Mouse (Mus musculus): ENCODE data around the gene Elp1. TPM values are rescaled to one million over a fixed set of nuclear protein-coding genes. Genes with fewer than 3 reads are reported as not detected.

Gene Elp1
- polyA plus RNA-seq (2014; fragmentation: Nextera tagmentation; extraction: Ambion mirVana) = 92.8 and 111 TPM in 2 replicates

DNA sequence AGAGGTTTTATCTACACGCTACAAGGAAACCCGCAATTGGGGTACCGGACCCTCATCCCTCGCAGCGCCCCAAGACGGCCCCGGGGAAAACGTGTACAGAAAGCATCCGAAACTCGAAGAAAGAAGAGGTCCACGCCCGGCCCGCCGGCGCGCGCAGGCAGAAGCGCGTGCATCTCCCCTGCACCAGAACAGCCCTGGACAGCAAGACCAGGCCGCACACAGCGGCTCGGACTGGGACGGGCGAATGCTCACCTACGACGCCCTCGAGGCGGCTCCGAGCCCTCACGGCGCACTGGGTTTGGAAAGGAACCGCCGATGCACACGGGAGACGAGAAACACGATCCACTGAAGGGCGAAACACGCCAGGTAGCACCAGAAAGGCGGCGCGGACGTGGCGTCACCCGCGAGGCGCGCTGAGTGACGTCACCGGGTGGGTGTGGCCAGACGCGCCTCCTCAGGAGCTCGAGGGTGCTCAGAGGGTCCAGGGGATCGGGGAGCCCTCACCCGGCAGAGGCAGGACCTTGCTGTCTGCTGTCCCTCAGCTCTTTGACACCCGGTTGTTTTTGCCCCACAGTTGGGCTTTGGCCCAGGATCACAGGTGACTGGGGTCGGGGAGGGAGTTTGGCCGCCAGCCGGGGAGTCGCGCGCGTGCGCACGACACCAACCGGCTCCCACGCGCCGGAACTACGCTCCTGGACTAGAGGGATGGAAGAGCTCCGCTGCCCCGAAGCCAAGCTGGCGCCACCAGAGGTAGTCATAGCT, at the start of gene Elp1, which contains the start of gene Fam206a:
TSS of gene Elp1 (minus strand) at position 425 of the 762 bp plus-strand sequence.
TSS of gene Fam206a (plus strand) at position 439 of the 762 bp plus-strand sequence.
- peaks cover 5% of the 10 kb centered on the region for H3K36me3 ChIP-seq (replicated peaks; ENCODE audit: control insufficient read depth, insufficient read depth, low read depth, low read length)
- H3K9me3 ChIP-seq (replicated peaks; ENCODE audit: control insufficient read depth, low read length) = no peaks in the 10 kb centered on the region
- under 1% methylated on average over 72 of the region's 72 CpGs for WGBS
- ATAC-seq (replicated peaks; ENCODE audit: insufficient number of reproducible peaks, low FRiP score, low TSS enrichment, low read depth) = peak; percentile 96
- peak within 1 kb of the TSS; percentile 65 for H3K27ac ChIP-seq (replicated peaks; ENCODE audit: low read depth, low read length)
- peak; percentile 94 for DNase-seq (ENCODE audit: low spot score)
- H3K4me2 ChIP-seq (ENCODE audit: low read depth, low read length) = peak within 1 kb of the TSS; percentile 69
- H3K4me1 ChIP-seq (ENCODE audit: control insufficient read depth, insufficient read depth, low read length) = peaks cover 3% of the 10 kb centered on the region; the same call in 1 of the 2 replicates
- H3K27me3 ChIP-seq (ENCODE audit: control insufficient read depth, insufficient read depth, low read length) = no peaks in the 10 kb centered on the region
- H3K9ac ChIP-seq (replicated peaks; ENCODE audit: low read length) = peak within 1 kb of the TSS; percentile 88
- H3K4me3 ChIP-seq (ENCODE audit: low read depth, low read length) = peak within 1 kb of the TSS; percentile 80

DNA sequence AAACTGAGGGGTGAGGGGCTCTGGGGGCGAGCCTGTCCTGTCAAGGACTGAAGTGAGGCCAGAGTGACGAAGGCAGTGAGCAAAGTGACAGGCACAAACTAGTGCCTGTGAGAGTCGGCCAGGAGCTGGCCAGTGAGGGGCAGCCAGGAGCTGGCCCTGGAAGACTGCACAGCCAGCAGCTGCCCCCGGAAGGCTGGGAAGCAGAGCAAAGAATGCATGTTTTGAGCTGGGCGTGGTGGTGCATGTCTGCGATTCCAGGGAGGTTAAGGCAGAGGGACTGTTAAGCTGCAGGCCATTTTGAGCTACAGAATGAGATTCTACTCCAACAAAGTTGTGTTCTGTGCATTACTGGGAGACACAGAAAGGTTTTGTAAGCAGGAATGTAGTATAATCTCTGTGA, 48.6 kb upstream of the Elp1 start:
- Histone ChIP-seq H3K4me3 (ENCODE audit: low read depth, low read length) (no peak overlapping the region), H3K4me1 (ENCODE audit: control insufficient read depth, insufficient read depth, low read length) (no peaks in the 10 kb centered on the region), H3K4me2 (ENCODE audit: low read depth, low read length) (no peak overlapping the region), H3K36me3 (replicated peaks; ENCODE audit: control insufficient read depth, insufficient read depth, low read depth, low read length) (no peaks in the 10 kb centered on the region), H3K9ac (replicated peaks; ENCODE audit: low read length) (no peak overlapping the region), H3K27me3 (ENCODE audit: control insufficient read depth, insufficient read depth, low read length) (no peaks in the 10 kb centered on the region), H3K27ac (replicated peaks; ENCODE audit: low read depth, low read length) (no peak overlapping the region), H3K9me3 (replicated peaks; ENCODE audit: control insufficient read depth, low read length) (no peaks in the 10 kb centered on the region)
- DNase-seq (ENCODE audit: low spot score) (peak; percentile 24), ATAC-seq (replicated peaks; ENCODE audit: insufficient number of reproducible peaks, low FRiP score, low TSS enrichment, low read depth) (no peak)
- WGBS = 24% methylated on average over 6 of the region's 6 CpGs

DNA sequence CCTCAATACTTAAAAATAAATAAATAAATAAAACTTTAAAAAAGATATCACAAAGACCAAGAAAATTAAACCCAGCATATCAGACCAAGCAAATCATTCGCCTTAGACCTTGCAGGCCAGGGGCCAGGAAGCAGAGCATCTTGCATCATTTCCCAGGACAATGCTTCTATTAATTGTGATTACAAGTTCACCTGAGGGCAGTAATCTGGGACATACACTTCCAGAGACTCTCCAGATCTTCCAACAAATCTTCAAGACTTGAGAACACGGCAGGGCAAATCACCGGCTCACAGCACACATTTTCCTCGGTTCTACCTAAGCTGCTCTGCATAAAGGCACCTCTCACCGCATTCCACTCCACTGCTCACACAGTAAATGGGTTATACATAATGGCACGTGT, 45.9 kb upstream of the Elp1 start:
- Histone ChIP-seq H3K4me3 (ENCODE audit: low read depth, low read length) (no peak overlapping the region), H3K9me3 (replicated peaks; ENCODE audit: control insufficient read depth, low read length) (no peaks in the 10 kb centered on the region), H3K9ac (replicated peaks; ENCODE audit: low read length) (no peak overlapping the region), H3K36me3 (replicated peaks; ENCODE audit: control insufficient read depth, insufficient read depth, low read depth, low read length) (peaks cover 5% of the 10 kb centered on the region), H3K27me3 (ENCODE audit: control insufficient read depth, insufficient read depth, low read length) (no peaks in the 10 kb centered on the region), H3K4me2 (ENCODE audit: low read depth, low read length) (no peak overlapping the region), H3K27ac (replicated peaks; ENCODE audit: low read depth, low read length) (no peak overlapping the region), H3K4me1 (ENCODE audit: control insufficient read depth, insufficient read depth, low read length) (no peaks in the 10 kb centered on the region)
- ATAC-seq (replicated peaks; ENCODE audit: insufficient number of reproducible peaks, low FRiP score, low TSS enrichment, low read depth) = no peak
- no peak for DNase-seq (ENCODE audit: low spot score)
- 84% methylated on average over 6 of the region's 6 CpGs for WGBS

DNA sequence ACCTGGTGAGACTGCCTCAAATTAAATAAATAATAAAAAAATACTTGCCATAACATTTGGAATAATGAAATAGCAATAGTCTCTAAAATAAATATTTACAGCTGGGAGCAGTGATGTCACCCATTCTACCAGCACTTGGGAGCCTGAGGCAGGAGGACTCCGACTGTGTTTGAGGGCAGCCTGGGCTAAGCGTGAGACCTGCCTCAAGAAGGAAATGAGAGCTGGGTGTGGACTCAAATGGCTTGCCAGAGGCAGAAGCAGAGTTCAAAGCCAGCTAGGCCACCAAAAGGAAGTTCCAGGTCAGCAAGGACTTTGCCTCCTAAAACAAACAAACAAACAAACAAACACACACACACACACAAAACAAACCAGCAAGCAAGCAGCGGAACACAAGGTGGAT, 45.3 kb upstream of the Elp1 start:
- Histone ChIP-seq H3K4me1 (ENCODE audit: control insufficient read depth, insufficient read depth, low read length) (no peaks in the 10 kb centered on the region), H3K27me3 (ENCODE audit: control insufficient read depth, insufficient read depth, low read length) (no peaks in the 10 kb centered on the region), H3K36me3 (replicated peaks; ENCODE audit: control insufficient read depth, insufficient read depth, low read depth, low read length) (peaks cover 5% of the 10 kb centered on the region), H3K9ac (replicated peaks; ENCODE audit: low read length) (no peak overlapping the region), H3K27ac (replicated peaks; ENCODE audit: low read depth, low read length) (no peak overlapping the region), H3K9me3 (replicated peaks; ENCODE audit: control insufficient read depth, low read length) (no peaks in the 10 kb centered on the region), H3K4me3 (ENCODE audit: low read depth, low read length) (no peak overlapping the region), H3K4me2 (ENCODE audit: low read depth, low read length) (no peak overlapping the region)
- WGBS = 85% methylated on average over 3 of the region's 3 CpGs
- DNase-seq (ENCODE audit: low spot score) (no peak), ATAC-seq (replicated peaks; ENCODE audit: insufficient number of reproducible peaks, low FRiP score, low TSS enrichment, low read depth) (no peak)

DNA sequence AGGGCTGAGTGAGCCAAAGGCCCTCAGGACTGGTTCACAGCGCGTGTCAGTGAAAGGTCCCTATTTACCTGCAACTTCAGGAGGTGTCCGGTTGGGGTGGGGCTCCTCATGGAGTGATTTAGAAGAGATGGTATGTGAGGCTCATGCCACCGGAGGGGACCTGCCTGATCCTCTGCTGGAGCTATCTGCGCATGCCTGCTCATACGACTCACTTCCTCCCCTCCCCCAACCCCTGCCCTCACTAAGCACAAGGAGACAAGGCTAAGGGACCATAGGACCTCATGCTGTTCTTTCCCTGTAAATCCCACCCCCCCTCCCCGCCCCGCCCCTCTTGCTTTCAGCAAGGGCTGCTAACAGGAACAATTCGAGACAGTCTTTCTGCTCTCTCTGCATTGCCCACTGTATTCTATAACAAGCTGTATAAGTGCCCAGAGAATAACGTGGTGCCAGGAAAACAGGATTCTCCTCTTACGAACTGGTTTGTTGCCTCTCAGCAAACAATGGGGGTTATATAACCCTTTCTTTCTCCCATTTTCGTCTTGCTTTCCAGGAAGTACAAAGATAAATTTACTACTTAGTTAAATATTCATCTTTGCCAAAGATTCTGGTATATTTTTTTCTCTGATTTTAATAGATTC, 43.9 kb upstream of the Elp1 start:
- H3K4me3 ChIP-seq (ENCODE audit: low read depth, low read length) = no peak overlapping the region
- H3K9me3 ChIP-seq (replicated peaks; ENCODE audit: control insufficient read depth, low read length) = no peaks in the 10 kb centered on the region
- 60% methylated on average over 12 of the region's 12 CpGs for WGBS
- H3K27ac ChIP-seq (replicated peaks; ENCODE audit: low read depth, low read length) = no peak overlapping the region
- H3K4me2 ChIP-seq (ENCODE audit: low read depth, low read length) = no peak overlapping the region
- H3K9ac ChIP-seq (replicated peaks; ENCODE audit: low read length) = no peak overlapping the region
- H3K27me3 ChIP-seq (ENCODE audit: control insufficient read depth, insufficient read depth, low read length) = no peaks in the 10 kb centered on the region
- H3K4me1 ChIP-seq (ENCODE audit: control insufficient read depth, insufficient read depth, low read length) = no peaks in the 10 kb centered on the region
- ATAC-seq (replicated peaks; ENCODE audit: insufficient number of reproducible peaks, low FRiP score, low TSS enrichment, low read depth) (no peak), DNase-seq (ENCODE audit: low spot score) (no peak)
- H3K36me3 ChIP-seq (replicated peaks; ENCODE audit: control insufficient read depth, insufficient read depth, low read depth, low read length) = peaks cover 5% of the 10 kb centered on the region

DNA sequence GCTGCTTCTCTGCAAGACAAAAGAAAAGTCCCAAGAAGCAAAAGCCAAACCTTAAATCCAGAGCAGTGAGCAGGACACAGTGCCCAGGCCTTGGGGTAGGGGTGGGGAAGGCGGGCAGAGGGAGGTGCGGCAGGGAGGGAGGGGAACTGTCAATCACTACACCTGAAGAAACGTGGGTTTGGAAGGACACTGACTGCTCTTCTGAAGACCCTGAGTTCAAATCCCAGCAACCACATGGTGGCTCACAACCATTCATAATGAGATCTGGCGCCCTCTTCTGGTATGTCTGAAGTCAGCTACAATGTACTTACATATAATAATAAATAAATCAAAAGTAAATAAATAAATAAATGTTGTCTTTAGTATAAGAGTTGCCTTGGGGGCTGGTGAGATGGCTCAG, 42.8 kb upstream of the Elp1 start:
- ATAC-seq (replicated peaks; ENCODE audit: insufficient number of reproducible peaks, low FRiP score, low TSS enrichment, low read depth) (no peak), DNase-seq (ENCODE audit: low spot score) (no peak)
- 84% methylated on average over 4 of the region's 4 CpGs for WGBS
- H3K36me3 ChIP-seq (replicated peaks; ENCODE audit: control insufficient read depth, insufficient read depth, low read depth, low read length) = peaks cover 5% of the 10 kb centered on the region
- no peak overlapping the region for H3K9ac ChIP-seq (replicated peaks; ENCODE audit: low read length)
- no peak overlapping the region for H3K4me2 ChIP-seq (ENCODE audit: low read depth, low read length)
- H3K27ac ChIP-seq (replicated peaks; ENCODE audit: low read depth, low read length) = no peak overlapping the region
- H3K4me1 ChIP-seq (ENCODE audit: control insufficient read depth, insufficient read depth, low read length) = no peaks in the 10 kb centered on the region
- H3K4me3 ChIP-seq (ENCODE audit: low read depth, low read length) = no peak overlapping the region
- no peaks in the 10 kb centered on the region for H3K9me3 ChIP-seq (replicated peaks; ENCODE audit: control insufficient read depth, low read length)
- no peaks in the 10 kb centered on the region for H3K27me3 ChIP-seq (ENCODE audit: control insufficient read depth, insufficient read depth, low read length)

DNA sequence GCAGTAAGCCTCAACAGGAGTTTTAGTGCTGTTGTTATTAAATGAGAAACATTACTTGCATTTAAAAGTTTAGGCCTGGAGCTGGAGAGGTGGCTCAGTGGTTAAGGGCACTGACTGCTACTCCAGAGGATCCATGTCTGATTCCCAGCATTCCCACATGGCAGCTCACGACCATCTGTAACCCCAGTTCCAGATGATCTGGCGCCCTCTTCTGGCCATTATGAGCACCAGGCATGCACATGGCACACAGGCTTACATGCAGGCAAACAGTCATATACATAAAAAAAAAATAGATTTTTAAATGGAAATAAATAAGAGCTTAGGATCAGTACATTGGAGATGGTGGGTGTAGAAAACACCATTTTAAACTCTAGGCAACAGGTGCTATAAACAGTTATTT, 41.8 kb upstream of the Elp1 start:
- Histone ChIP-seq H3K36me3 (replicated peaks; ENCODE audit: control insufficient read depth, insufficient read depth, low read depth, low read length) (peaks cover 5% of the 10 kb centered on the region), H3K27me3 (ENCODE audit: control insufficient read depth, insufficient read depth, low read length) (no peaks in the 10 kb centered on the region), H3K9ac (replicated peaks; ENCODE audit: low read length) (no peak overlapping the region), H3K9me3 (replicated peaks; ENCODE audit: control insufficient read depth, low read length) (no peaks in the 10 kb centered on the region), H3K4me2 (ENCODE audit: low read depth, low read length) (no peak overlapping the region), H3K4me3 (ENCODE audit: low read depth, low read length) (no peak overlapping the region), H3K4me1 (ENCODE audit: control insufficient read depth, insufficient read depth, low read length) (no peaks in the 10 kb centered on the region), H3K27ac (replicated peaks; ENCODE audit: low read depth, low read length) (no peak overlapping the region)
- ATAC-seq (replicated peaks; ENCODE audit: insufficient number of reproducible peaks, low FRiP score, low TSS enrichment, low read depth) (no peak), DNase-seq (ENCODE audit: low spot score) (no peak)
- 85% methylated on average over 2 of the region's 2 CpGs for WGBS

DNA sequence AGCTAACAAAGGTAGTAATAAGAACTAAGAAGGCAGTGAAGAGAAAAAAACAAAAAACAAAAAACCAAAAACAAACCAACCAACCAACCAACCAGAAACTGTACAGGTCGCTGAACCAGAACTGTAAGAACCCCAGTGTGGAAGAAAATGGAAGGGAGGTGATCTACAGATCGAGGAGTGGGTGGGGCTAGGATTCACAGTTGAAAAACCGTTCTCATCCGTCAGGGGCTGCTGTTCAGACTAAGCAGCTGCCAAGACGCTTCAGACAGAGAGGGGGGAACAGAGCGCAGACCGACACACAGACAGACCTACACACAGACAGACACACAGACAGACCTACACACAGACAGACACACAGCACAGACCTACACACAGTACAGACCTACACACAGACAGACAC, 40.4 kb upstream of the Elp1 start:
- Histone ChIP-seq H3K27me3 (ENCODE audit: control insufficient read depth, insufficient read depth, low read length) (no peaks in the 10 kb centered on the region), H3K4me3 (ENCODE audit: low read depth, low read length) (no peak overlapping the region), H3K4me2 (ENCODE audit: low read depth, low read length) (no peak overlapping the region), H3K9me3 (replicated peaks; ENCODE audit: control insufficient read depth, low read length) (no peaks in the 10 kb centered on the region), H3K9ac (replicated peaks; ENCODE audit: low read length) (no peak overlapping the region), H3K4me1 (ENCODE audit: control insufficient read depth, insufficient read depth, low read length) (no peaks in the 10 kb centered on the region), H3K36me3 (replicated peaks; ENCODE audit: control insufficient read depth, insufficient read depth, low read depth, low read length) (peaks cover 5% of the 10 kb centered on the region), H3K27ac (replicated peaks; ENCODE audit: low read depth, low read length) (no peak overlapping the region)
- DNase-seq (ENCODE audit: low spot score) = no peak
- WGBS = 80% methylated on average over 7 of the region's 7 CpGs
- ATAC-seq (replicated peaks; ENCODE audit: insufficient number of reproducible peaks, low FRiP score, low TSS enrichment, low read depth) = no peak

Data from embryonic facial prominence, embryonic 11.5 days (tissue).